Mouse (Mus musculus) heart, postnatal 25 days (tissue): ENCODE data around the gene Nfil3. TPM values are rescaled to one million over a fixed set of nuclear protein-coding genes. Genes with fewer than 3 reads are reported as not detected.

ENCODE experiments used
- DNase-seq: peaks from one replicate; pipeline ENCODE4 v3.0.0; 2022; ENCODE audit warnings: low spot score
- intact Hi-C: fragments of 180-260 bp; cut with DNase I; formaldehyde crosslinking; loops from one replicate; pipeline ENCODE4 v1.15.1; 2025
- total RNA-seq, 2 experiments: library from RNA; stranded (reverse); gene quantifications; 2 replicates each; pipeline ENCODE4 v1.2.3; 2021

The Nfil3 gene
- total RNA-seq, result 10 to 100 TPM; 13.3 to 36.5 TPM

GRCm38 (mm10) chr13:52980951-52981421 lies at the start of gene Nfil3:
TSS of gene Nfil3 (minus strand) at chr13:52981073.
- intact Hi-C loops, result loop anchor here (2.0 to 5.0 kb wide), 2 partner anchors 52 to 149 kb away; partner anchors contain the start of gene Auh

DNA sequence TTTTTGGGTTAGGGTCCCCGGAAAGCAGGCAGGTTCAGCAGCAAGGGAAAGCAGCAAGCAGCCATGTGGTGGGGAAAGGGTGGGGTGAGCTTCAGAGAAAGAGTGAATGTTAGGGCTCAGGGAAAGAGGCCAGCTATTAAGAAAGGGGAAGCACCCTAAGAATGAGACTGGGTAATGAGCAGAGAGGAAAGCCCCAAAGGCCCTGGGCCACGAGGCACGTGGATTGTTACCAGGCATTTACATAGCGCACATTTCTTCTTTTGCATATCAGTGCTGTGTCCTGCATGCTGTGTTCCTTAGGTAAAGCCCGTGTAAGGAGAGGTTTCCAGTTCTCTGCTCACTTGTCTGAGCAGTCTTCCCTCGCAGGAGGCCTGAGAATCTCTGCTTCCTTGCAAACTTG lies 43.4 kb upstream of the Nfil3 start:
- intact Hi-C loops, result no loop called here
- no peak for DNase-seq

More at GRCm38 (mm10) chr13:52980951-52981421, at the start of gene Nfil3:
- DNase-seq, result peak; percentile 74

DNA sequence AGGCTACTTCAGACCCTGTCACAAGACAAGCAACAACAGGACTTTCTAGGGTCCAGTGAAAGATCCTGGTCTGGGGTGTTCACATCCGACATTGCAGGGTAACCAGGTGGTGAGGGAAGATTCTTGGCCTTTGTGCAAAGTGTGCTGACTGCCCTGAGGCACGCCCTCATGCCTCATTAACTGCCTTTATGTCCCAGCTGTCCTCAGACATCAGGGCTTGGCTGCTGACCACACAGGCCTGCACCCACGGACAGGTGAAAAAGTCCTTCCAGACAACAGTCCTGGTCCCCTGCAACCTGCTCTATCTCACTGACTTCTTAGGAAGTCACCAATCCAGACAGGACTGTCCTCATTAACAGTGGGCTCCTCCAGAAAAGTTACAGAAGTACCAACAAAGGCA lies 39.4 kb upstream of the Nfil3 start:
- DNase-seq, result no peak
- intact Hi-C loops, result no loop called here

- intact Hi-C loops, result no loop called here
- no peak for DNase-seq
Measured at GRCm38 (mm10) chr13:53019532-53019931, 38.7 kb upstream of the Nfil3 start.

- intact Hi-C loops, result no loop called here
- DNase-seq, result no peak
Measured at GRCm38 (mm10) chr13:53018976-53019375, 38.1 kb upstream of the Nfil3 start.

GRCm38 (mm10) chr13:53017983-53018382 lies 37.1 kb upstream of the Nfil3 start:
- no peak for DNase-seq
- intact Hi-C loops, result no loop called here

- DNase-seq, result no peak
- intact Hi-C loops, result no loop called here
Measured at GRCm38 (mm10) chr13:53017117-53017516, 36.2 kb upstream of the Nfil3 start.

DNA sequence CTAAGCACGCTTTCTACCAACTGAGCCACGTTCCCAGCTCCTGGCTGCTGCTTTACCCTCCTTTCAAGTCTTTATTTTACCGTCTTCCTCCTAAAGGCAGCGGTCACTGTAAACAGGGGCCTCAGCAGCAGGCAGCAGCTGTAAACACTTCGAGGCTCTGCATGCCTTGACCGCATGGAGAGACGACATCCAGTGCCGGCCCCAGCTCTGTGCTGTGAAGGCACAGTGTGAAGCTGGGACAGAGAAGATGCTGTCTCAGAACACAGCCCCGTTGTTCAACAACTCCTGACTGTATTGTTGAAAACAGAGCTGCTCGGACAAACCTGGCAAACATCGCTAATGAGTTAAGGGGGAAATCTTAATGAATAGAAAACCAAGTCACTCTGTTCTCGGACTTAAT lies 30.6 kb upstream of the Nfil3 start:
- DNase-seq, result no peak
- intact Hi-C loops, result no loop called here

DNA sequence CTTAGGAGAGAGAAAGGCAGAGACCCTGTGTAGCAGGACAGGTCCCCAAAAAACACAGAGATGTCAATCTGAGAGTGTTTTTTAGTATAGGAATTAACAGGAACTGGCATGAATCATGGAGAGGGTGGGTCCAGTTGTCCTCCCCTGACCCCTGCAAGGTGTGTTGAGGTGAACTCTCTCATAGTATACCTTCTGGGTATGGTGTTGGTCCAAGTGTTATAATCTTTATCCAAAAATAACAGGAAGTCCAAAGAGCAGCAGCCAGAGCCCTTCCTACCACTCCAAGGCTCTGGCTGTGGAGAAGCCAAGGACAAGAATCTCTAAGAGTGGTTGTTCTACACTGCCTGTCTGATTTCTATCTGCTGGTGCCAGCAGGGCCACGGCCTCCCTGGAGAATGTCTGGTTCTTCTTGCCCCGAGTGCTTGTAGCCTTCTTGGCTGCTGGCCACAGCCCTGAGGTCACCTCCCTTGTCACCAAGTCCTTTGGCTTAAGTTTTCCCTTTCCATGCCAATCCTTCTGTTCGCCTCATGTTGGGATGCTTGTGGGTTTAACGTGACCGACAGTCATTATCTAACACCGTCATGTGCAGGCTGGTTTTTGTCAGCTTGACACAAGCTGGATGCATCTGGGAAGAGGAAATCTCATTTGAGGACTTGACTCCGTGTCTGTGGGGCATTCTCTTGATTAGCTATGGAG lies 27.8 kb upstream of the Nfil3 start:
- peak; percentile 60 for DNase-seq
- intact Hi-C loops, result loop anchor here (2.0 kb wide), 1 partner anchor 60 kb away; no protein-coding TSS in a partner anchor

DNA sequence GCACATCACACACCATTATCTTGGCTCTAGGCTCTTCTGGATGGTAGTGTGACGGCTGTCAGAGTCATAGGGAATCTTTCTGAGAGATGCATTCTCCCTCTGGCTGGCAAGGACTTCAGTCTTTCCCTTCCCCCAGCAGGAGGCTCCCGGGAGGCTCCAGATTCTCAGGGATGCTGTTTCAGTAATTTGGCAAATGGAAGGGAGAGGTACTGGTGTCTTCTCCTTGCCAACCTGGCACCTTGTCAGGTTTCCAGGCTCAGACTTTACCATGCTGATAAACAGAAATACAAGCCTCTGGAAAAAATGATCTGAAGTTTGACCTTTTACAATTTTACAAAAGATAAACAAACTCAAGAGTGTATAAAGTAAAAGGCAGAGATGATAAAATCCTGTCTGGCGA lies 26.9 kb upstream of the Nfil3 start:
- intact Hi-C loops, result loop anchor here (2.0 kb wide), 1 partner anchor 61 kb away; no protein-coding TSS in a partner anchor
- no peak for DNase-seq

DNA sequence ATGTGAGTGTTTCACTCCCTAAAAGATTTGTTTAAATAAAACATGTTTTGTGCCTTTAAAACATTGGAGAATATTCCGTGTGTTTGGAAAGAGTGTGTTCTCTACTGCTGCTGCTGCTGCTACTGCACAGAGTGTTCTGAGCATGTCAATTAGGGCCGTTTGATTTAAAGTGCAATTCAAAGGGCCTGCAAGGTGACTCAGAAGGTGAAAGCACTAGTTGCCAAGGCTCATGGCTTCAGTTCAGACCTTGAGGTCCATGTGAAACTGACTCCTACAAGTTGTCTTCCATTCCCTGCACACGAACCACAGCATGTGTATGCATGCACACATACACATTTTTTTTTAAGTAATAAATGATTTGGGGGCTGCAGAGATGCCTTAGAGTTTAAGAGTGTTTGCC lies 22.4 kb upstream of the Nfil3 start:
- intact Hi-C loops, result loop anchor here (5.0 kb wide), 1 partner anchor 346 kb away; no protein-coding TSS in a partner anchor
- no peak for DNase-seq

- no peak for DNase-seq
- intact Hi-C loops, result loop anchor here (5.0 kb wide), 1 partner anchor 344 kb away; no protein-coding TSS in a partner anchor
Measured at GRCm38 (mm10) chr13:53001511-53001935, 20.6 kb upstream of the Nfil3 start.

DNA sequence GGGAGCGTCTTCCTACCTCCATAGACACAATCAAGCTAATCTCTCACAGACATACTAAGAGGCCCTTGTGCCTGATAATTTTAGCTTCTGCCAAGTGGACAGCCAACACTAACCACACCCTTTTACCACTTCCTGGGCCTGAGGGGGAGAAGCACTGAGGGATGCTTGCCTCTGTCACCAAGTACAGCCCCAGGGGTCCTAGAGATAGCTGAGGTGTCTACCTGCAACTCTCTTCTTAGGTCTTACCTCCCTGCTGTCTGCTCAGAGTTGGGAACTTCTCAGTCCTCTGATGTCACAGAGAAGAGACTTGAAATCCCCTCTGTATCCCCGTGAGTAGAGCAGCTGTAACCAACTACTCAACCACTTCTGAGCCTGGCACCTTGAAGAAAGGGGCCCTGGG lies 19.6 kb upstream of the Nfil3 start:
- intact Hi-C loops, result loop anchor here (5.0 kb wide), 1 partner anchor 343 kb away; no protein-coding TSS in a partner anchor
- DNase-seq, result no peak

- intact Hi-C loops, result loop anchor here (5.0 kb wide), 1 partner anchor 99 kb away; no protein-coding TSS in a partner anchor
- DNase-seq, result no peak
Measured at GRCm38 (mm10) chr13:52998541-52998940, 17.7 kb upstream of the Nfil3 start.

GRCm38 (mm10) chr13:52997806-52998205 lies 16.9 kb upstream of the Nfil3 start:
- DNase-seq, result no peak
- intact Hi-C loops, result loop anchor here (5.0 kb wide), 1 partner anchor 99 kb away; no protein-coding TSS in a partner anchor

DNA sequence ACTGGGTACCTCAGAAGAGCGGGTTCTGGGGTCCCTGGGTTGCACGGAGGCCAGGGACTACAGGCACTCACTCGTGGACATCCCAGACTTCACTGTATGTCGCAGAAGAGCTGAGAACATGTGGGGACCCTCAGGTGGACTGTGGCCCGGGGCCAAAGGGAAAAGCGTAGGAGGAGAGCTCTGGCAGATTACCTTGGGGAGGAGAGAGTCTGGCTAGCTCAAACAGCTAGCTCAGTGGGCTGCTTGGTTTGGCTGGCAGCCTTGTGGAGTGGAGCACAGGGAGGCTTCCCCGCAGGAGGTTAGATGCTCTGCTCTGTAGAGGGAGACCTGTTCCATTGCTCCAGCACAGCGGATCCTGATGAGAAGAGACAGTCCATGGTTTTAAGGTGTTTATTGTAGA lies 15.3 kb upstream of the Nfil3 start:
- intact Hi-C loops, result loop anchor here (5.0 kb wide), 1 partner anchor 101 kb away; no protein-coding TSS in a partner anchor
- no peak for DNase-seq

GRCm38 (mm10) chr13:52994197-52994881 lies 13.5 kb upstream of the Nfil3 start:
- no peak for DNase-seq
- intact Hi-C loops, result no loop called here

DNA sequence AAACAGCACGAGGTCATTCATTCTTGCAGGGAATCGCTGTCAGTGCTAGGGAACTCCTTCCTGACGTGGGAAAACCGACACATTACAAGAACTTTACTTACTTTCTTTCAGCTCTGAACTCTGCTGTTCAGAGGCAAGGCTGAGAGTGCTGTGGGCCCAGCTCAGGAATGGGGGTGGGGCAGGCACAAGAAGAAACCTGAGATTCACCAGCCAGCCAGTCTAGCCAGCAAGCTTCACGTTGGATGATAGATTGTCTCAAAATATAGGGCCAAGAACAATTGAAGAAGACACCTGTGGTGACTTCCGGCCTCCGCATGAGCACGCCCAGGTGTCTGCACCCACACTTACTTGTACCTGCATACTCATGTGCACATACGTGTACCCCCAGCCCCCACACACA lies 9.3 kb upstream of the Nfil3 start:
- no peak for DNase-seq
- intact Hi-C loops, result no loop called here

DNA sequence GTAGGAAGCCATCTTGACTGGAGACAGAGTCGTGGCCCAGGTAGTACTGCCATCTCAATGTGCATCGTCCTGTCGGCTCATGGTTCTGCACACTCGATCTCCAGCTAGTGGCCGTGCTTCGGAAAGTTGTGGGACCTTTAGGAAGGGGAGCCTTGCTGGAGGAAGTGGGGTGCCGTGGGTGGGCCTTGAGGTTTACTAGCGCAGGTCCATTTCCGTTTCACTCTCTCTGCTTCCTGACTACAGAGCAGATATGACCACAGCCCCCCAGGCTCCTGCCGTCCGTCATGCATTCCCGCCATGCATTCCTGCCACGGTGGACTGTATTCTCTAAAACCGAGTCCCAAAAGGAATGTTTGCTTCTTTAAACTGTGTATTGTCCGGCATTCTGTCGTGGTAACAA lies 8.1 kb upstream of the Nfil3 start:
- intact Hi-C loops, result no loop called here
- no peak for DNase-seq

DNA sequence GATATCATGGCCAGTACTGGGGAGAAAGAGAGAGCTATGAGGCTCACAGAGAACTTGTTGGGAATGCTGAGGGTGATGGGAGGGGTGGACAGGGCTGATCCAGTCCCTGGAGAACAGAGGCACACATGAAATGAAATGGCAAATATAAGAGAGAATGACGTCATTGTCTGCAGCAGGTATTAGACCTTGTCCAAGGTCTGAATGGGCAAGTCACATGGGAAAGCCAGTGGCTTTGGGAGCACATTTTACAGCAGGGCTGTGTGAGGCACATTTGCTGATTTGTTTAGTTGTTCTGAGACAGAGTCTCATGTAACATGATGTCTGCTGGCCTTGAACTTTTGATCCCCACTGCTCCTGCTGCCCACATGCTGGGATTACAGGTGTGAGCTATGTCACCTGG lies 7.0 kb upstream of the Nfil3 start:
- intact Hi-C loops, result no loop called here
- no peak for DNase-seq
